Comparison of ENCODE assay signal across 8 mouse cellular contexts in genomic region chr9:76122888-76123287, GRCm38 (mm10).
DNase-seq lines count a peak whose midpoint lies in the region; ATAC-seq and TF ChIP-seq lines count a peak whose summit lies in the region.
"Not testable (repeated sequence)": the region's sequence is repeated elsewhere in the genome, so short reads cannot be mapped to it uniquely, and the experiment has no call there.

No protein-coding gene starts in this region.

- not testable (repeated sequence) for H3K27ac ChIP-seq in forebrain, embryonic 14.5 days (ENCODE audit: low read depth, low read length); liver, adult 2 months (replicated peaks; ENCODE audit: insufficient read depth, low read depth, low read length); neural tube, embryonic 11.5 days (ENCODE audit: low read depth, low read length)

- peak; percentile 25; the same call in 1 of the 2 replicates for TF ChIP-seq CTCF in liver, adult 2 months (IDR thresholded peaks at IDR 0.05; ENCODE audit: low read depth, low read length)

- WGBS in forebrain, embryonic 14.5 days, result 3% methylated on average over 2 of the region's 2 CpGs
- 1% methylated on average over 2 of the region's 2 CpGs for WGBS in liver, adult 2 months
- WGBS in neural tube, embryonic 11.5 days, result 2% methylated on average over 2 of the region's 2 CpGs

- not testable (repeated sequence) for H3K4me1 ChIP-seq in forebrain, embryonic 14.5 days (ENCODE audit: control insufficient read depth, insufficient read depth, low read length); liver, adult 2 months (ENCODE audit: control insufficient read depth, insufficient read depth, low read length); neural tube, embryonic 11.5 days (ENCODE audit: control insufficient read depth, insufficient read depth, low read length)

- not testable (repeated sequence) for H3K27me3 ChIP-seq in forebrain, embryonic 14.5 days (replicated peaks; ENCODE audit: control insufficient read depth, insufficient read depth, low read length); liver, adult 2 months (ENCODE audit: control insufficient read depth, insufficient read depth, low read length); neural tube, embryonic 11.5 days (ENCODE audit: control insufficient read depth, insufficient read depth, low read length)

- TF ChIP-seq POLR2A in liver, adult 2 months (IDR thresholded peaks at IDR 0.05; ENCODE audit: extremely low read depth, insufficient read depth, low read length), result not testable (repeated sequence)

- ATAC-seq in forebrain, embryonic 14.5 days, result peak; percentile 71; the same call in 1 of the 2 replicates
- not testable (repeated sequence) for ATAC-seq in neural tube, embryonic 11.5 days (ENCODE audit: insufficient read depth, low FRiP score, low TSS enrichment)

- DNase-seq in MN1 (ENCODE audit: low spot score), result peak; percentile 71
- peak; percentile 70 to 71 for DNase-seq in cerebellum, adult 18-20 months
- peak; percentile 82 for DNase-seq in forebrain, embryonic 14.5 days (ENCODE audit: low spot score)
- DNase-seq in heart, postnatal 25 days (ENCODE audit: low spot score), result peak; percentile 23
- DNase-seq in kidney, postnatal 4 days, result peak; percentile 77
- peak; percentile 35 for DNase-seq in liver, adult 2 months (ENCODE audit: extremely low read depth, low read depth, low spot score)
- DNase-seq in neural tube, embryonic 11.5 days (ENCODE audit: low spot score), result peak; percentile 67
- peak; percentile 1 for DNase-seq in thymus, postnatal 25 days

- intact Hi-C loops in heart, postnatal 25 days (cut with DNase I), result loop anchor here (1.0 to 5.0 kb wide), 2 partner anchors 56 to 361 kb away; no protein-coding TSS in a partner anchor

- not testable (repeated sequence) for H3K9ac ChIP-seq in forebrain, embryonic 14.5 days (ENCODE audit: low read length); liver, adult 2 months (ENCODE audit: low read depth, low read length); neural tube, embryonic 11.5 days (ENCODE audit: low read length)

- H3K4me3 ChIP-seq in forebrain, embryonic 14.5 days (ENCODE audit: low read depth, low read length); liver, adult 2 months (ENCODE audit: insufficient read depth, low read depth, low read length); neural tube, embryonic 11.5 days (ENCODE audit: low read depth, low read length): not testable (repeated sequence)

- not testable (repeated sequence) for H3K79me2 ChIP-seq in liver, adult 2 months (ENCODE audit: control insufficient read depth, insufficient read depth, low read length)

- H3K4me2 ChIP-seq in forebrain, embryonic 14.5 days (ENCODE audit: low read length); neural tube, embryonic 11.5 days (ENCODE audit: low read depth): not testable (repeated sequence)

- not testable (repeated sequence) for H3K36me3 ChIP-seq in forebrain, embryonic 14.5 days (ENCODE audit: control insufficient read depth, insufficient read depth, low read length); liver, adult 2 months (ENCODE audit: control insufficient read depth, insufficient read depth, low read length); neural tube, embryonic 11.5 days (ENCODE audit: control insufficient read depth, insufficient read depth, low read length)

- not testable (repeated sequence) for H3K9me3 ChIP-seq in forebrain, embryonic 14.5 days (replicated peaks; ENCODE audit: control insufficient read depth, low read length); neural tube, embryonic 11.5 days (ENCODE audit: control insufficient read depth, low read length)

Comparison
In these comparisons a context has a peak if more than half of its experiments do, and no peak if none do; other contexts are left out.
1. DNase-seq: peak in every context shown above with its lines; median percentile 82 in forebrain, embryonic 14.5 days; 77 in kidney, postnatal 4 days; 71 in MN1; 70 in cerebellum, adult 18-20 months; 67 in neural tube, embryonic 11.5 days; 35 in liver, adult 2 months; 23 in heart, postnatal 25 days; 1 in thymus, postnatal 25 days.